Mouse (Mus musculus) midbrain, embryonic 10.5 days (tissue): ENCODE data around the gene Itgad. TPM values are rescaled to one million over a fixed set of nuclear protein-coding genes. Genes with fewer than 3 reads are reported as not detected.

Experiments used
- DNase-seq: peaks from one replicate; pipeline ENCODE4 v3.0.0-alpha.2; 2017; ENCODE audit warnings: low spot score
- H3K27ac ChIP-seq: fragments of 300-500 bp; sonication (generic); replicated peaks from 2 replicates; pipeline ENCODE4 v1.5.1; 2016; ENCODE audit warnings: mild to moderate bottlenecking
- H3K27me3 ChIP-seq: fragments of 300-500 bp; sonication (generic); 2 replicates; pipeline ENCODE4 v1.6.1; 2016; ENCODE audit warnings: low read depth, mild to moderate bottlenecking; ENCODE audit not compliant: poor library complexity, severe bottlenecking
- H3K36me3 ChIP-seq: fragments of 300-500 bp; sonication (generic); 2 replicates; pipeline ENCODE4 v1.6.1; 2016; ENCODE audit warnings: mild to moderate bottlenecking, moderate library complexity
- H3K4me1 ChIP-seq: fragments of 300-500 bp; sonication (generic); 2 replicates; pipeline ENCODE4 v1.6.1; 2016
- H3K4me3 ChIP-seq: fragments of 300-500 bp; sonication (generic); 2 replicates; pipeline ENCODE4 v1.5.1; 2016; ENCODE audit warnings: mild to moderate bottlenecking, moderate library complexity
- H3K9me3 ChIP-seq: fragments of 300-500 bp; sonication (generic); replicated peaks from 2 replicates; pipeline ENCODE4 v1.6.1; 2016; ENCODE audit warnings: mild to moderate bottlenecking
- WGBS: fragments of 180-500 bp; shearing (Covaris S2); methylation state at CpG from one replicate; pipeline ENCODE4 v1.1.7; 2016; 5-methylcytosine and 5-hydroxymethylcytosine counted together
- polyA plus RNA-seq: library from polyadenylated mRNA; unstranded; fragments of >200 nt; fragmentation: Nextera tagmentation; extraction: Ambion mirVana; gene quantifications from 2 replicates; pipeline ENCODE4 v1.2.1, GENCODE M21; 2016

Itgad gene
- polyA plus RNA-seq, result 0.16 TPM in 1 of 2 replicates, not detected in the other

GRCm38 (mm10) chr7:128154076-128154475, at the start of gene Itgad:
TSS of gene Itgad (plus strand) at chr7:128154376.
- Histone ChIP-seq H3K27me3 (no peaks in the 10 kb centered on the region), H3K4me3 (no peak within 1 kb of the TSS), H3K9me3 (no peaks in the 10 kb centered on the region), H3K4me1 (no peaks in the 10 kb centered on the region), H3K36me3 (no peaks in the 10 kb centered on the region), H3K27ac (no peak within 1 kb of the TSS)
- WGBS, result 95% methylated on average over 21 of the region's 21 CpGs
- DNase-seq, result no peak

DNA sequence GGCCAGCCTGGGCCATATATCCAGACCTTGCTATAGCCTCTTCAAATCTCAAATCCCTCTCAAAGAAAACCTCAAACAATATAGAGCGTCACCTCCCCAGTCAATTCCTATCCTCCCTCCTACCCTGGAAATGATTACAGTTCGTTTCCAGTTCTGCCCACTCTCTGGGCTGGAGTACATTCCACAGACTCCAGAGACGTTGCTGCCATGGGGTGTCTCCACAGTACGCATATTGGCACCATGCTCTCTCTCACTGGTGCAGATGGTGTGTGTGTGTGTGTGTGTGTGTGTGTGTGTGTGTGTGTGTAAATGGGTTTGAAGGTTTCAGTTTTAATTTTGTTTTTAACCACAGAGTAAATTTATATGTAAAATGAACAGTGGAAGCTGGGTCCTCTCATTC, 48.9 kb upstream of the Itgad start:
- Histone ChIP-seq H3K4me1 (no peaks in the 10 kb centered on the region), H3K9me3 (no peaks in the 10 kb centered on the region), H3K4me3 (no peak overlapping the region), H3K27me3 (no peaks in the 10 kb centered on the region), H3K36me3 (no peaks in the 10 kb centered on the region), H3K27ac (no peak overlapping the region)
- 72% methylated on average over 4 of the region's 4 CpGs for WGBS
- no peak for DNase-seq

- Histone ChIP-seq H3K4me1 (no peaks in the 10 kb centered on the region), H3K4me3 (no peak overlapping the region), H3K36me3 (no peaks in the 10 kb centered on the region), H3K27ac (no peak overlapping the region), H3K27me3 (no peaks in the 10 kb centered on the region), H3K9me3 (no peaks in the 10 kb centered on the region)
- no peak for DNase-seq
- 93% methylated on average over 7 of the region's 7 CpGs for WGBS
Observed at GRCm38 (mm10) chr7:128107462-128107861, 46.7 kb upstream of the Itgad start.

- Histone ChIP-seq H3K27ac (no peak overlapping the region), H3K4me1 (no peaks in the 10 kb centered on the region), H3K36me3 (no peaks in the 10 kb centered on the region), H3K27me3 (no peaks in the 10 kb centered on the region), H3K4me3 (no peak overlapping the region), H3K9me3 (no peaks in the 10 kb centered on the region)
- no peak for DNase-seq
- 76% methylated on average over 2 of the region's 2 CpGs for WGBS
Observed at GRCm38 (mm10) chr7:128110314-128110713, 43.9 kb upstream of the Itgad start.

- DNase-seq, result no peak
- WGBS, result 92% methylated on average over 11 of the region's 11 CpGs
- no peaks in the 10 kb centered on the region for H3K27me3 ChIP-seq
Observed at GRCm38 (mm10) chr7:128112131-128112530, 42.0 kb upstream of the Itgad start.

GRCm38 (mm10) chr7:128114371-128115105, 39.6 kb upstream of the Itgad start:
- DNase-seq, result no peak
- H3K4me3 ChIP-seq, result no peak overlapping the region
- H3K27me3 ChIP-seq, result no peaks in the 10 kb centered on the region
- H3K9me3 ChIP-seq, result no peaks in the 10 kb centered on the region
- H3K36me3 ChIP-seq, result no peaks in the 10 kb centered on the region
- WGBS, result 96% methylated on average over 11 of the region's 11 CpGs
- no peaks in the 10 kb centered on the region for H3K4me1 ChIP-seq
- H3K27ac ChIP-seq, result no peak overlapping the region

More at GRCm38 (mm10) chr7:128112131-128112530, 42.0 kb upstream of the Itgad start:
- no peaks in the 10 kb centered on the region for H3K4me1 ChIP-seq
- H3K9me3 ChIP-seq, result no peaks in the 10 kb centered on the region
- H3K27ac ChIP-seq, result no peak overlapping the region
- H3K36me3 ChIP-seq, result no peaks in the 10 kb centered on the region
- no peak overlapping the region for H3K4me3 ChIP-seq

- no peaks in the 10 kb centered on the region for H3K4me1 ChIP-seq
- 74% methylated on average over 5 of the region's 5 CpGs for WGBS
- DNase-seq, result no peak
- no peak overlapping the region for H3K27ac ChIP-seq
- H3K9me3 ChIP-seq, result no peaks in the 10 kb centered on the region
- H3K36me3 ChIP-seq, result no peaks in the 10 kb centered on the region
- H3K27me3 ChIP-seq, result no peaks in the 10 kb centered on the region
- no peak overlapping the region for H3K4me3 ChIP-seq
Observed at GRCm38 (mm10) chr7:128115211-128115958, 38.8 kb upstream of the Itgad start.

GRCm38 (mm10) chr7:128116396-128116795, 37.8 kb upstream of the Itgad start:
- no peaks in the 10 kb centered on the region for H3K4me1 ChIP-seq
- H3K27me3 ChIP-seq, result no peaks in the 10 kb centered on the region
- H3K27ac ChIP-seq, result no peak overlapping the region
- H3K36me3 ChIP-seq, result no peaks in the 10 kb centered on the region
- DNase-seq, result no peak
- 92% methylated on average over 5 of the region's 5 CpGs for WGBS
- no peak overlapping the region for H3K4me3 ChIP-seq
- no peaks in the 10 kb centered on the region for H3K9me3 ChIP-seq

GRCm38 (mm10) chr7:128119726-128120490, 34.3 kb upstream of the Itgad start:
- H3K27me3 ChIP-seq, result no peaks in the 10 kb centered on the region
- H3K9me3 ChIP-seq, result no peaks in the 10 kb centered on the region
- no peaks in the 10 kb centered on the region for H3K4me1 ChIP-seq
- no peak for DNase-seq
- H3K36me3 ChIP-seq, result no peaks in the 10 kb centered on the region
- no peak overlapping the region for H3K4me3 ChIP-seq
- 85% methylated on average over 6 of the region's 6 CpGs for WGBS
- H3K27ac ChIP-seq, result no peak overlapping the region

DNA sequence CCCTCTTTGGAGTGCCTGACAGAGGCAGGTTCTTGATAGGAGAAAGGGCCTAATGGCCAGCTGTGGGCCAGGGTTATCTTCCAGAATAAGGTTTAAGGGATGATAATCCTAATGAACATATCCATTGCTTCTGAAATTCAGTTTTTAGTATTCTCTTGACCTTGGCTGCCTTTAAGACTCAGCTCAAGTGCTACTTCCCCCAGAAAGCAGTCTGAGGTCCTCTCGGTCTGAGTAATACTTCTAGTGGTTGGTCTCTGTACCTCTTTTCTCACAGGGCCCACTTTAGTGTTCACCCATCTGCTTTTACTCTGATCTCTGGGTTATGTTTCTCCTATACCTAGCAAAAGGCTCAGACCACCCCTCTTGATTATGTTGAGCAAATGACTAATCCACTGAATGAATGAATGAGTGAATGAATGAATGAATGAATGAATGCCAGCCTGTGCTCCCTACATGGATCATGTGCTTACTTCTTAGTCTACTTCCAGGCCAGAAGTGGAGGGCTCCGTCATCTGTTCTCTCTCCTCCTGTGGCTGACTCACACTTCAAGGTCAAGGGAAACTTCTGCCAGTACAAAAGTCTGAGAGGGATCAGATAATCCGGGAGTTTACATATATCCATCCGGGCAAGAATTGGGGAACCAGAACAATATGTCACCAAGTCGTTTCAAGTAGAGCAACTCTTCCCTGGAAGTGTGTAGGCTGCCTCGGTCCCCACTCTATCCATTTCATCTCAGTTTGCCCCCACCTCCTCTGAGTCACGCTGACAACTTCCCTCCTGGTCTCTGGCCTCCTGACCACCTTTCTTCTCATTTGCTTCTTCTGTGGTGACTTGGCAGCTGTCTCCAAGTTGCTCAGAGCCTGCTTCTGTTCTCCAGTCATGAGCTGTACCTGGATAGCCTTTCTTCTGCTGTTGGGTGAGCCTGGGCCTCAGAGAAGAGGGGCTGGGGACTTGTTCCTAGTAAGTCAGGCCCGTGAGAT, 25.1 kb upstream of the Itgad start, which contains the start of gene Itgax:
Gene Itgax, plus strand, starts transcription at position 807 of the 980 bp plus-strand sequence.
- H3K27me3 ChIP-seq, result no peaks in the 10 kb centered on the region
- WGBS, result 86% methylated on average over 8 of the region's 8 CpGs
- no peak for DNase-seq

DNA sequence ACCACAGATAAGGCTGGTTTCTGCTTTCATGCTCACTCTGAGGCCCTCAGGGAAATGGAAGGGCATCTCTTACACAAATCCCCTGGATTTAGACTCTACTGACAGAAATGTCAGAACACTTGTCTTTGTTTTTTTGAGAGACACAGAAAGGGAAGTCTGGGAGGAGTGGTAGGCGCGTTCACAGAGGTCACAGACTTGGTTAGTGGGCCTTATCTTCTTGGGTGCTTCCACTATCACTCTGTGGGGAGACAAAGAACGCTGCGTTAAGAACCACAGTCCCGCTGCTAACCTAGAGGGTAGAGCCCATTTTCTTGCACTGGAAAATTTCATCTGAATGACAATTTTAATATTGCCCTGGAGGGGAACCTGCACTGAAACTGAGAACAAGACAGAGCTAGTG, 22.0 kb upstream of the Itgad start:
- 83% methylated on average over 5 of the region's 5 CpGs for WGBS
- H3K36me3 ChIP-seq, result no peaks in the 10 kb centered on the region

More for the DNA sequence above, 25.1 kb upstream of the Itgad start, which contains the start of gene Itgax:
- H3K4me1 ChIP-seq, result no peaks in the 10 kb centered on the region
- no peaks in the 10 kb centered on the region for H3K36me3 ChIP-seq
- H3K9me3 ChIP-seq, result no peaks in the 10 kb centered on the region
- no peak within 1 kb of the TSS for H3K27ac ChIP-seq
- no peak within 1 kb of the TSS for H3K4me3 ChIP-seq

DNA sequence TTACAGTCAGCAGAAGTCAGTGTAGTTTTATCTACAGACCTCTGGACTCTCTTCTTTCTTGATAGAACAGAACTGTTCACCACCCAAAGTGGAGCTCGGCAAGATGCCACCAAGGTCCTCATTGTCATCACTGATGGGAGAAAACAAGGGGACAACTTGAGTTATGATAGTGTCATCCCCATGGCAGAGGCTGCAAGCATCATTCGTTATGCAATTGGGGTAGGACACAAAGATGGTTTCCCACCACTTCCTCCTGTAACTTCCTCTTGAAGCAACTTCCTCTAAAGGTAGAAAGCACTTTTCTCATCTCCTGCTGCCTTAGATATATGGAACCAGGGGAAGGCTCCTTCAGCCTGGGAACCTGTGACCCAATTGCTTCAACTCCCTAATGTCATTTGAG, 20.6 kb upstream of the Itgad start:
- WGBS, result 87% methylated on average over 2 of the region's 2 CpGs
- Histone ChIP-seq H3K9me3 (no peaks in the 10 kb centered on the region), H3K4me1 (no peaks in the 10 kb centered on the region), H3K36me3 (no peaks in the 10 kb centered on the region), H3K27me3 (no peaks in the 10 kb centered on the region), H3K27ac (no peak overlapping the region), H3K4me3 (no peak overlapping the region)
- no peak for DNase-seq

More for the DNA sequence above, 22.0 kb upstream of the Itgad start:
- H3K27ac ChIP-seq, result no peak overlapping the region
- no peaks in the 10 kb centered on the region for H3K27me3 ChIP-seq
- H3K4me1 ChIP-seq, result no peaks in the 10 kb centered on the region
- no peaks in the 10 kb centered on the region for H3K9me3 ChIP-seq
- no peak overlapping the region for H3K4me3 ChIP-seq
- no peak for DNase-seq
